Mouse (Mus musculus): Measurements from ENCODE around the gene Olfr1085. TPM values are rescaled to one million over a fixed set of nuclear protein-coding genes. Genes with fewer than 3 reads are reported as not detected.
"Not testable (repeated sequence)": the region's sequence is repeated elsewhere in the genome, so short reads cannot be mapped to it uniquely, and the experiment has no call there.

Olfr1085 gene
- not detected in 2 replicates for polyA plus RNA-seq (2012; rRNA removed)

DNA sequence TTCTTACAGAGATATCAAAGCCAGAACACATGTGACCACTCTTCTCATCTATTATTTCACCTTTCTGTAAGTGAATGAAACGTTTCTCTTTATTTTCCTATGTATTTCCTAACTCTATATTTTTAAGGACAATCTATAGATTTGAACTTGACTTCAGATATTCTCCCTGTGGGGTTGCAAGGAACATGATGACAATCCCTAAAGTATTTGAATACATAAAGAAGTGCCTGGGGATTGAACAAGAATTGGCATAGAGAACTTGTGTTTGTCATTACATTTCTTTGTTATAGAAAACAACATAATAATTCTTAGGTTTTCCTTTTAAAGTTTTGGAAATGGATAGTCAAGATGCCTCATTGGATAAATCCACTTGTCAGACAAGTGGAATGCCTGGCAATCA lies at the start of gene Olfr1085:
TSS of gene Olfr1085 (minus strand) at position 101 of the 400 bp plus-strand sequence.
- Histone ChIP-seq H3K27ac (ENCODE audit: control insufficient read depth, insufficient read depth, low read depth, low read length) (no peak within 1 kb of the TSS), H3K36me3 (ENCODE audit: control insufficient read depth, insufficient read depth, low read length) (no peaks in the 10 kb centered on the region), H3K27me3 (ENCODE audit: control insufficient read depth, insufficient read depth, low read length) (no peaks in the 10 kb centered on the region), H3K4me1 (ENCODE audit: control insufficient read depth, insufficient read depth, low read length) (no peaks in the 10 kb centered on the region), H3K4me3 (ENCODE audit: control insufficient read depth, low read depth, low read length) (no peak within 1 kb of the TSS)
- TF ChIP-seq POLR2A (IDR thresholded peaks at IDR 0.05; ENCODE audit: control insufficient read depth, low read depth, low read length) (no peak), CTCF (IDR thresholded peaks at IDR 0.05; ENCODE audit: control insufficient read depth, insufficient read depth, insufficient replicate concordance, low read depth, low read length) (no peak)

DNA sequence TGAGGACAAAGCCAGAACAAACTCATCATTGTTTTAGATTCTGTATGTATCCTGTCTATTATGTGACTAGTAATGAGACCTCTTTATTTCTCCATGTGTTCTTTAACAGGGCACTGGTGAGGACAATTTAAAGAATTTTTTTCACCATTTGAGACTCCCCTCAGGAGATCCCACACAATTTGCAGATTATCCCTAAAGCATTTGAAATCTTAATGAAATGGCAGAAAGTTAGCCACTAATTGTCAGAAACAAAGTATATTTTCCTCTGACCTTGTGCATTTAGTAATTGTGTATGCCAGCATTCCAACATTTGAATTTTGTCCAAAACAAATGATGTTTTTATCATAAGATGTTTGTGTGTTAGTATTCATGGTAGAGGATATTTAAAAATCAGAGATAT lies 36.5 kb upstream of the Olfr1085 start, which contains the start of gene Olfr1087:
TSS of gene Olfr1087 (minus strand) at position 101 of the 400 bp plus-strand sequence.
- TF ChIP-seq CTCF (IDR thresholded peaks at IDR 0.05; ENCODE audit: control insufficient read depth, insufficient read depth, insufficient replicate concordance, low read depth, low read length) (no peak), POLR2A (IDR thresholded peaks at IDR 0.05; ENCODE audit: control insufficient read depth, low read depth, low read length) (no peak)
- Histone ChIP-seq H3K27ac (ENCODE audit: control insufficient read depth, insufficient read depth, low read depth, low read length) (no peak within 1 kb of the TSS), H3K4me3 (ENCODE audit: control insufficient read depth, low read depth, low read length) (no peak within 1 kb of the TSS), H3K27me3 (ENCODE audit: control insufficient read depth, insufficient read depth, low read length) (no peaks in the 10 kb centered on the region), H3K36me3 (ENCODE audit: control insufficient read depth, insufficient read depth, low read length) (no peaks in the 10 kb centered on the region), H3K4me1 (ENCODE audit: control insufficient read depth, insufficient read depth, low read length) (no peaks in the 10 kb centered on the region)

DNA sequence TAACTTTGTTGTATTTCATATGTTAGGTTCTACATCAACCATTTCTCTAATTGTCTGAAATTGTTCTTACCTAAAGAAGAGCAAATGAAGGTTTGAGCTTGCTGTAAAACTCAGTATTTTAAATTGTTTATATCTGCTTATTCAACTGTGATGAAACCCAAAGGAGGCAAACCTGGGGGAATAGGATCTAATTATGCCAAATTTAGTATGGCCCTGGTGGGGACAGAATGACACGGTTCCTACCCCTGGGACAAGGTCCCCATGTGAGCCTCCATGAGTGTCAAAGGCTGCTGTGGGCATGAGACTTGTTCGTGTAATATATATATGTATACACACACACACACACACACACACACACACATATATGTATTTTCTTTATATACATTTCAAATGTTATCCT lies 18.2 kb upstream of the Olfr1085 start, which contains the start of gene Olfr1086:
TSS of gene Olfr1086 (minus strand) at position 101 of the 400 bp plus-strand sequence.
- no peaks in the 10 kb centered on the region for H3K36me3 ChIP-seq (ENCODE audit: control insufficient read depth, insufficient read depth, low read length)
- no peak for TF ChIP-seq POLR2A (IDR thresholded peaks at IDR 0.05; ENCODE audit: control insufficient read depth, low read depth, low read length)
- no peak for TF ChIP-seq CTCF (IDR thresholded peaks at IDR 0.05; ENCODE audit: control insufficient read depth, insufficient read depth, insufficient replicate concordance, low read depth, low read length)
- H3K27me3 ChIP-seq (ENCODE audit: control insufficient read depth, insufficient read depth, low read length), result no peaks in the 10 kb centered on the region
- H3K4me3 ChIP-seq (ENCODE audit: control insufficient read depth, low read depth, low read length), result no peak within 1 kb of the TSS
- no peaks in the 10 kb centered on the region for H3K4me1 ChIP-seq (ENCODE audit: control insufficient read depth, insufficient read depth, low read length)
- H3K27ac ChIP-seq (ENCODE audit: control insufficient read depth, insufficient read depth, low read depth, low read length), result no peak within 1 kb of the TSS

DNA sequence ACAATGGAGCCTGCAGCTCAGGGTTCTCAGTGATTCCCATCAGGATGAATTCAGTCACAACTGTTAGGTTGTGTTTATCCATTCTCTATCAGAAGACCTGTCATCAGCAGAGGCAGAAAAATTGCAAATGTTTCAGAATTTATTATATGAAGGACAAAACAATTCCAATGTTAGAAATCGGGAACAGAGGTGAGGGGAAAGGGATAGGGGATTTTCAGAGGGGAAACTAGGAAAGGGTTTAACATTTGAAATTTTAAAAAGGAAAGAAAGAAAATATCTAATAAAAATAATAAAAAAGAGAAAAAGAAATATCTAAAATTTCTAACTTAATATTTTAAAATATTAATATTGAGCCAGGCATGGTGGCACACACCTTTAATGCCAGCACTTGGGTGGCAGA lies 22.2 kb downstream of the Olfr1085 start, which contains the start of gene Olfr1084:
TSS of gene Olfr1084 (minus strand) at position 101 of the 400 bp plus-strand sequence.
- H3K4me1 ChIP-seq (ENCODE audit: control insufficient read depth, insufficient read depth, low read length); H3K4me3 ChIP-seq (ENCODE audit: control insufficient read depth, low read depth, low read length); H3K27ac ChIP-seq (ENCODE audit: control insufficient read depth, insufficient read depth, low read depth, low read length); H3K27me3 ChIP-seq (ENCODE audit: control insufficient read depth, insufficient read depth, low read length); H3K36me3 ChIP-seq (ENCODE audit: control insufficient read depth, insufficient read depth, low read length): not testable (repeated sequence)

Other genes with a start within 250 kb of the Olfr1085 start
- gene Olfr1061, start 248.0 kb downstream of the Olfr1085 start, polyA plus RNA-seq (2012; rRNA removed), result not detected in 2 replicates
- not detected in 2 replicates for gene Olfr1062, start 235.3 kb downstream of the Olfr1085 start, polyA plus RNA-seq (2012; rRNA removed)
- not detected in 2 replicates for gene Olfr1065, start 211.4 kb downstream of the Olfr1085 start, polyA plus RNA-seq (2012; rRNA removed)
- gene Olfr1066, start 205.8 kb downstream of the Olfr1085 start, polyA plus RNA-seq (2012; rRNA removed), result not detected in 2 replicates
- gene Olfr228, start 174.6 kb downstream of the Olfr1085 start, polyA plus RNA-seq (2012; rRNA removed), result not detected in 2 replicates
- not detected in 2 replicates for gene Olfr1076, start 153.6 kb downstream of the Olfr1085 start, polyA plus RNA-seq (2012; rRNA removed)
- not detected in 2 replicates for gene Olfr1079, start 119.5 kb downstream of the Olfr1085 start, polyA plus RNA-seq (2012; rRNA removed)
- not detected in 2 replicates for gene Olfr1080, start 103.8 kb downstream of the Olfr1085 start, polyA plus RNA-seq (2012; rRNA removed)
- not detected in 2 replicates for gene Olfr1082, start 63.1 kb downstream of the Olfr1085 start, polyA plus RNA-seq (2012; rRNA removed)
- not detected in 2 replicates for gene Olfr1084, start 22.3 kb downstream of the Olfr1085 start, polyA plus RNA-seq (2012; rRNA removed)
- not detected in 2 replicates for gene Olfr1086, start 18.1 kb upstream of the Olfr1085 start, polyA plus RNA-seq (2012; rRNA removed)
- gene Olfr1087, start 36.4 kb upstream of the Olfr1085 start, polyA plus RNA-seq (2012; rRNA removed), result not detected in 2 replicates
- not detected in 2 replicates for gene Olfr1089, start 71.7 kb upstream of the Olfr1085 start, polyA plus RNA-seq (2012; rRNA removed)
- 0.12 TPM in 1 of 2 replicates, not detected in the other for gene Olfr1090, start 97.0 kb upstream of the Olfr1085 start, polyA plus RNA-seq (2012; rRNA removed)
- gene Olfr1093, start 120.5 kb upstream of the Olfr1085 start, polyA plus RNA-seq (2012; rRNA removed), result not detected in 2 replicates
- not detected in 2 replicates for gene Olfr141, start 148.0 kb upstream of the Olfr1085 start, polyA plus RNA-seq (2012; rRNA removed)
- not detected in 2 replicates for gene Olfr1094, start 162.6 kb upstream of the Olfr1085 start, polyA plus RNA-seq (2012; rRNA removed)
- not detected in 2 replicates for gene Olfr1095, start 189.7 kb upstream of the Olfr1085 start, polyA plus RNA-seq (2012; rRNA removed)
- gene Gm13723, start 212.8 kb upstream of the Olfr1085 start, polyA plus RNA-seq (2012; rRNA removed), result not detected in 2 replicates
- not detected in 2 replicates for gene Olfr1097, start 230.2 kb upstream of the Olfr1085 start, polyA plus RNA-seq (2012; rRNA removed)